14 mouse cellular contexts compared by ENCODE assay signal in the genomic region with DNA sequence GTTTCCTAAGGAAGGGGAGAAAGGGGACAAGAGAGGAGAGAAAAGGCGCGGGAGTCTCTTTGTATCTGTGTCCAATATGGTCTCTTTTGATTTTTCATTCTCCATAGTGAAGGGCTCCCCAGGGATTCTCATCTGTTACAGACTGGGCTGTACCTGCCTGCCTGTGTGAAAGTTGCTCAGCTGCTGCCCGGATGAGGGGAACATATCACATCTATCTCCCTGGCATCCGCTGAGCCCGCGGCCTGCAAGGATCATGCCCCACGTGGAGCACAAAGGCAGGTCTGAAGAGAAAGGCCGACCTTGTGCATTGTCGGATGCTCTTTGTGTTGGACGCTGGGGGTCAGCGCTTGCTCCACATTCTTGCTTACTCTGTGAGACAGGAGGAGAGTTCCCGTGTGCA.
DNase-seq lines count a peak whose midpoint lies in the region; ATAC-seq lines count a peak whose summit lies in the region.
"Had no signal": no experiment of that assay in that cellular context is flagged by ENCODE, and none has a peak within 500 bp of the region (broad histone marks: within the 10 kb centered on the region; RNA-seq: fewer than 3 reads in every experiment).

No protein-coding gene starts in this region.

- ATAC-seq in neural tube, embryonic 12.5 days (ENCODE audit: low FRiP score, low read depth): peak; percentile 37; the same call in 1 of the 2 replicates
- ATAC-seq: forebrain, embryonic 14.5 days had no signal

- no peak overlapping the region for H3K9ac ChIP-seq in neural tube, embryonic 12.5 days
- H3K9ac ChIP-seq: embryonic facial prominence, embryonic 13.5 days; heart, embryonic 13.5 days; hindbrain, embryonic 15.5 days had no signal

- 20% methylated on average over 12 of the region's 12 CpGs for WGBS in neural tube, embryonic 12.5 days

- H3K4me2 ChIP-seq in neural tube, embryonic 12.5 days (replicated peaks): peak overlapping the region; percentile 37; the same call in 1 of the 2 replicates
- H3K4me2 ChIP-seq: embryonic facial prominence, embryonic 13.5 days; heart, embryonic 13.5 days; hindbrain, embryonic 15.5 days had no signal

- peak; percentile 14 for DNase-seq in adrenal gland, postnatal 14 days
- no peak for DNase-seq in adrenal gland, postnatal 4 days (ENCODE audit: low spot score in 2 of 2)
- peak; percentile 21 for DNase-seq in kidney, postnatal 10 days
- DNase-seq in kidney, adult 18-20 months: no peak
- peak; percentile 21 for DNase-seq in kidney, postnatal 14 days
- DNase-seq in spleen, postnatal 4 days (ENCODE audit: low spot score in 2 of 2): no peak
- no peak for DNase-seq in thymus, postnatal 4 days
- DNase-seq: cerebellum, adult 2 months; gastrocnemius, postnatal 10 days had no signal

- no peak overlapping the region for H3K27ac ChIP-seq in neural tube, embryonic 12.5 days
- H3K27ac ChIP-seq: embryonic facial prominence, embryonic 13.5 days; heart, embryonic 13.5 days; hindbrain, embryonic 15.5 days had no signal

- H3K9me3 ChIP-seq in neural tube, embryonic 12.5 days: no peaks in the 10 kb centered on the region
- H3K9me3 ChIP-seq: embryonic facial prominence, embryonic 13.5 days; heart, embryonic 13.5 days; hindbrain, embryonic 15.5 days had no signal

- no peak overlapping the region for H3K4me3 ChIP-seq in neural tube, embryonic 12.5 days
- H3K4me3 ChIP-seq: embryonic facial prominence, embryonic 13.5 days; heart, embryonic 13.5 days; hindbrain, embryonic 15.5 days had no signal

- H3K4me1 ChIP-seq in neural tube, embryonic 12.5 days: peaks cover 8% of the 10 kb centered on the region
- H3K4me1 ChIP-seq: heart, embryonic 13.5 days had no signal

- peaks cover 25% of the 10 kb centered on the region for H3K27me3 ChIP-seq in neural tube, embryonic 12.5 days (replicated peaks)
- H3K27me3 ChIP-seq: heart, embryonic 13.5 days had no signal

- H3K36me3 ChIP-seq in neural tube, embryonic 12.5 days: no peaks in the 10 kb centered on the region
- H3K36me3 ChIP-seq: embryonic facial prominence, embryonic 13.5 days; heart, embryonic 13.5 days; hindbrain, embryonic 15.5 days had no signal

Comparison
In these comparisons a context has a peak if more than half of its experiments do, and no peak if none do; other contexts are left out.
1. DNase-seq: peak in adrenal gland, postnatal 14 days (single experiment), kidney, postnatal 10 days (single experiment) and kidney, postnatal 14 days (single experiment); none in adrenal gland, postnatal 4 days (0 of 2), kidney, adult 18-20 months (single experiment), spleen, postnatal 4 days (0 of 2) and thymus, postnatal 4 days (single experiment).